Mouse (Mus musculus): ENCODE results near the gene Tcte2. TPM values are rescaled to one million over a fixed set of nuclear protein-coding genes. Genes with fewer than 3 reads are reported as not detected.

The Tcte2 gene
- polyA plus RNA-seq, 1 experiment from 2014 or later = 3.4 TPM

GRCm38 (mm10) chr17:13733971-13734370 is 27.7 kb downstream of the Tcte2 start:
- Histone ChIP-seq H3K36me3 (no peaks in the 10 kb centered on the region), H3K9me3 (no peaks in the 10 kb centered on the region), H3K4me1 (peaks cover 5% of the 10 kb centered on the region; the same call in 1 of the 2 replicates), H3K27ac (no peak overlapping the region), H3K27me3 (no peaks in the 10 kb centered on the region), H3K4me3 (no peak overlapping the region), H3K9ac (no peak overlapping the region), H3K4me2 (no peak overlapping the region)
- no peak for ATAC-seq (ENCODE audit: insufficient number of reproducible peaks, low FRiP score, low TSS enrichment, low read depth)
- WGBS = 87% methylated on average over 5 of the region's 5 CpGs

- no peak overlapping the region for H3K9ac ChIP-seq
- H3K27ac ChIP-seq = no peak overlapping the region
- no peaks in the 10 kb centered on the region for H3K27me3 ChIP-seq
- no peaks in the 10 kb centered on the region for H3K36me3 ChIP-seq
- no peaks in the 10 kb centered on the region for H3K9me3 ChIP-seq
- no peak for ATAC-seq (ENCODE audit: insufficient number of reproducible peaks, low FRiP score, low TSS enrichment, low read depth)
- H3K4me1 ChIP-seq = peaks cover 5% of the 10 kb centered on the region; the same call in 1 of the 2 replicates
- H3K4me2 ChIP-seq = no peak overlapping the region
- 46% methylated on average over 8 of the region's 8 CpGs for WGBS
- no peak overlapping the region for H3K4me3 ChIP-seq
Observed at GRCm38 (mm10) chr17:13732685-13733084, 28.9 kb downstream of the Tcte2 start.

GRCm38 (mm10) chr17:13731727-13732112 is 29.9 kb downstream of the Tcte2 start:
- no peak overlapping the region for H3K27ac ChIP-seq
- H3K4me3 ChIP-seq = no peak overlapping the region
- H3K4me1 ChIP-seq = no peaks in the 10 kb centered on the region; the same call in 1 of the 2 replicates
- H3K9ac ChIP-seq = no peak overlapping the region
- H3K9me3 ChIP-seq = no peaks in the 10 kb centered on the region
- no peaks in the 10 kb centered on the region for H3K27me3 ChIP-seq
- ATAC-seq (ENCODE audit: insufficient number of reproducible peaks, low FRiP score, low TSS enrichment, low read depth) = no peak
- H3K36me3 ChIP-seq = no peaks in the 10 kb centered on the region
- H3K4me2 ChIP-seq = no peak overlapping the region
- WGBS = 48% methylated on average over 4 of the region's 4 CpGs

- Histone ChIP-seq H3K4me3 (no peak overlapping the region), H3K4me1 (no peaks in the 10 kb centered on the region; the same call in 1 of the 2 replicates), H3K9ac (no peak overlapping the region), H3K27ac (no peak overlapping the region), H3K27me3 (no peaks in the 10 kb centered on the region), H3K36me3 (no peaks in the 10 kb centered on the region), H3K4me2 (no peak overlapping the region), H3K9me3 (no peaks in the 10 kb centered on the region)
- no peak for ATAC-seq (ENCODE audit: insufficient number of reproducible peaks, low FRiP score, low TSS enrichment, low read depth)
- WGBS = 90% methylated on average over 6 of the region's 6 CpGs
Observed at GRCm38 (mm10) chr17:13730980-13731726, 30.5 kb downstream of the Tcte2 start.

DNA sequence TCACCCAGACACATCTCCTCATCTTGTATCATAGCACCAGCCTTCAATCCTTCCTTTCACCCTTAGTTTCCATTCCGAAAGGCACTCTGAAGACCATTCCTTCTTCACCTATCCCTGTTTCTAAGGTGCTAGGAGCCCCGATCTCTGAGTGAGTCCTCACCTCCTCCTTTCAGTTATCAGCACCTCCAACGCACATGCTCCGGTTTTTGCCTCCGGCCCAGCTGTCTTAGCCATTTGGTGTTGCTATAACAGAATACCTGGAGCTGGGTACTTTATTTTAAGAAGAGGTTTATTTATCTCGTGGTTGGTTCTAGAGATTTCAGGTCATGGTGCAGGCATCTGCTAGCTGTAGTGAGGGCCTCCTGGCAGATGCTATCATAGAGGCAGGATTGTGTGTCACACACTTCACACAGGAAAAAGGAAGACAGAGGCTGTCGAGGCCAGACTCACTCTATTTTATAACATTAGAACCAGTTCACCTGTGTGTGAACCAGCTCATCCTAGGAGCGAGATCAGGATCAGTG is 34.7 kb downstream of the Tcte2 start:
- no peak overlapping the region for H3K9ac ChIP-seq

GRCm38 (mm10) chr17:13725004-13725550 is 36.5 kb downstream of the Tcte2 start:
- 37% methylated on average over 4 of the region's 4 CpGs for whole genome bisulfite sequencing

More for the DNA sequence above, 34.7 kb downstream of the Tcte2 start:
- no peak overlapping the region for H3K4me2 ChIP-seq
- no peaks in the 10 kb centered on the region for H3K9me3 ChIP-seq
- H3K27me3 ChIP-seq = no peaks in the 10 kb centered on the region
- H3K4me1 ChIP-seq = peaks cover 3% of the 10 kb centered on the region; the same call in 1 of the 2 replicates
- 84% methylated on average over 8 of the region's 8 CpGs for WGBS
- H3K27ac ChIP-seq = no peak overlapping the region
- no peak overlapping the region for H3K4me3 ChIP-seq
- ATAC-seq (ENCODE audit: insufficient number of reproducible peaks, low FRiP score, low TSS enrichment, low read depth) = no peak
- H3K36me3 ChIP-seq = no peaks in the 10 kb centered on the region

GRCm38 (mm10) chr17:13722434-13722833 is 39.2 kb downstream of the Tcte2 start:
- H3K4me3 ChIP-seq = no peak overlapping the region
- no peaks in the 10 kb centered on the region for H3K36me3 ChIP-seq
- no peak overlapping the region for H3K4me2 ChIP-seq
- 0 out of 2 replicates have a peak, but pooled peaks cover 3% of the 10 kb centered on the region for H3K4me1 ChIP-seq
- H3K27me3 ChIP-seq = no peaks in the 10 kb centered on the region
- 50% methylated on average over 2 of the region's 2 CpGs for WGBS
- no peak overlapping the region for H3K9ac ChIP-seq
- no peak overlapping the region for H3K27ac ChIP-seq
- ATAC-seq (ENCODE audit: insufficient number of reproducible peaks, low FRiP score, low TSS enrichment, low read depth) = no peak
- no peaks in the 10 kb centered on the region for H3K9me3 ChIP-seq

More at GRCm38 (mm10) chr17:13725004-13725550, 36.5 kb downstream of the Tcte2 start:
- no peaks in the 10 kb centered on the region for H3K27me3 ChIP-seq
- no peak overlapping the region for H3K4me2 ChIP-seq
- 0 out of 2 replicates have a peak, but pooled peaks cover 3% of the 10 kb centered on the region for H3K4me1 ChIP-seq
- ATAC-seq (ENCODE audit: insufficient number of reproducible peaks, low FRiP score, low TSS enrichment, low read depth) = no peak
- H3K9me3 ChIP-seq = no peaks in the 10 kb centered on the region
- no peak overlapping the region for H3K27ac ChIP-seq
- H3K36me3 ChIP-seq = no peaks in the 10 kb centered on the region
- no peak overlapping the region for H3K4me3 ChIP-seq
- no peak overlapping the region for H3K9ac ChIP-seq

DNA sequence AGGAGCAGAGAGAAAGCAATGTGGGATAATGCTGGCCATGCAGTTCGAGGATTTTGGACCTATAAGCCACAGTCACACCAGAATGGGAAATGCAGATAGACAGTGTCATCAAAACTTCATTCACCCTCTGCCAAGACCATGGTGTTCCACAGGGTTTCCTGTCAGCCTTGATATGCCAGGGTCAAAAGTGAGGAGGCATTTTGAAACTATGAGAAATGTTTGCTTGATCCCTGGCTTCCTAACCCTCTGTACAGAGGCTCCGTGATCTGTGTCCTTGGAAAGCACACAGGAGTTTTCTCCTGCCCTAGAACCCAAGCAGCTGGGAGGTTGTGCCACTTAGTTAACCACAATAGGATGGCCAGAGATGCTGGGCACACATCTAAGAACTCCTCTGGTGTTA is 40.3 kb downstream of the Tcte2 start:
- ATAC-seq (ENCODE audit: insufficient number of reproducible peaks, low FRiP score, low TSS enrichment, low read depth) = no peak
- H3K27ac ChIP-seq = no peak overlapping the region

DNA sequence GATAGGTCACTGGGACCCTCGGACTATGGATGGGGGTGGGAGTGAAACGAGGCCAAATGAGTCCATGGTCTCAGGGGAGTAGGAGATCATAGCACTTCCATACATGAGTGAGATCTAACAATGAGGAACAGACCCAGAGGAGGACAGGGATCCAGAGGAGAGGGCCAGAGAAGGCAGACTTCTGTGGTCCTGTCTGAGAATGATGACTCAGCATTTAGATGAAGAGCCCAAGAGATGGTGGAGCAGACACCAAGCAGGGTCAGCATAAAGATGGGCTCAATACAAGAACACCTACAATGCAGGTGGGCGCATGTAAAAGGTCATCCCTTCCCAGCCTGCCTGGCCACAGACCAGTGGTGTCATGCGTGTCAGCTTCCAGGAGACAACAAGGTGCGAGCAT is 41.4 kb downstream of the Tcte2 start:
- Histone ChIP-seq H3K4me1 (0 out of 2 replicates have a peak, but pooled peaks cover 3% of the 10 kb centered on the region), H3K9me3 (no peaks in the 10 kb centered on the region), H3K27me3 (no peaks in the 10 kb centered on the region), H3K27ac (no peak overlapping the region), H3K4me2 (no peak overlapping the region), H3K4me3 (no peak overlapping the region), H3K9ac (no peak overlapping the region), H3K36me3 (no peaks in the 10 kb centered on the region)
- no peak for ATAC-seq (ENCODE audit: insufficient number of reproducible peaks, low FRiP score, low TSS enrichment, low read depth)
- WGBS = 87% methylated on average over 5 of the region's 5 CpGs

More for the DNA sequence above, 40.3 kb downstream of the Tcte2 start:
- Histone ChIP-seq H3K27me3 (no peaks in the 10 kb centered on the region), H3K4me1 (0 out of 2 replicates have a peak, but pooled peaks cover 3% of the 10 kb centered on the region), H3K9me3 (no peaks in the 10 kb centered on the region), H3K4me3 (no peak overlapping the region), H3K9ac (no peak overlapping the region), H3K36me3 (no peaks in the 10 kb centered on the region), H3K4me2 (no peak overlapping the region)
- 67% methylated on average over 2 of the region's 2 CpGs for WGBS

DNA sequence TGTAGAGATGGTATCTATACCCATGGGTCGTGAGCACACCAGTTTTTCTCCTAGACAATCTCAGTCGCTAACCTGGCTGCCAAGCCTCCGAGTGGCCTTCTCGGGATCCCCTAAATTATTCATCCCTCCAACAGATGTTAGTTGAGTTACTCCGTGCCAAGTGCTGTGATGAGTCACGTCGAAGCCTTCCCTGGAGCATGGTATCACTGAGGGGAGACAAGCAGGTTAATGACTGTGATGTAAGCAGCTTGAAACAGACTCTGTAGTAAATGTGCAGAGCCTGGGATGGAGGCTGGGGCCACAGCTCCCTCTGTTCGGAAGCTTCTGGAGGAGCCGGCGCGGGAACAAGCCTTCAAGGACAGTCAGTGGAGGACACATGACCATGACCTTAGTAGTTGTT is 44.2 kb downstream of the Tcte2 start:
- no peak overlapping the region for H3K4me3 ChIP-seq
- H3K4me1 ChIP-seq = no peaks in the 10 kb centered on the region
- H3K36me3 ChIP-seq = no peaks in the 10 kb centered on the region
- H3K9me3 ChIP-seq = no peaks in the 10 kb centered on the region
- no peaks in the 10 kb centered on the region for H3K27me3 ChIP-seq
- no peak overlapping the region for H3K4me2 ChIP-seq
- H3K27ac ChIP-seq = no peak overlapping the region
- 76% methylated on average over 11 of the region's 11 CpGs for WGBS
- no peak overlapping the region for H3K9ac ChIP-seq
- ATAC-seq (ENCODE audit: insufficient number of reproducible peaks, low FRiP score, low TSS enrichment, low read depth) = no peak

GRCm38 (mm10) chr17:13716336-13716735 is 45.3 kb downstream of the Tcte2 start:
- Histone ChIP-seq H3K4me1 (no peaks in the 10 kb centered on the region), H3K4me2 (no peak overlapping the region), H3K27me3 (no peaks in the 10 kb centered on the region), H3K36me3 (no peaks in the 10 kb centered on the region), H3K9ac (no peak overlapping the region), H3K27ac (no peak overlapping the region), H3K4me3 (no peak overlapping the region), H3K9me3 (no peaks in the 10 kb centered on the region)
- no peak for ATAC-seq (ENCODE audit: insufficient number of reproducible peaks, low FRiP score, low TSS enrichment, low read depth)
- 82% methylated on average over 6 of the region's 6 CpGs for WGBS

DNA sequence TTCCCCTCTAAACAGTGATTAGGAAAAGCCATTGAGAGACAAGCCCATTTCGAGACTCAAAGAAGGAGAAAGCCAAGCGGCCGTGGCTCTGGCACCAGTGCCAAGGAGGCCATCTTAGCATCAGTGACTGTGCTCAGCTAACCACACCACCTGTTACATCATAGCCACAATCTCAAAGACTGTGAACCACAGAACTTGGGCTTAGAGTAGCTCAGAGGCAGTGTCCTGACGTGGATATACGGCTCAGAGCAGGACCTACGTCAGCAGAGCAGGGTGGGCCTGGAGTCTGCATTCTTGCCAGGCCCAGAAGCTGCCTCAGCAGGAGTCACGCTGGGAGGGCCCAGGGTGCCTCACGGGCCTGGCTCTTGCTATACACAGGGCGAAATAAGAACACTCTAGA is 46.1 kb downstream of the Tcte2 start:
- Histone ChIP-seq H3K4me1 (no peaks in the 10 kb centered on the region), H3K9me3 (no peaks in the 10 kb centered on the region), H3K4me3 (no peak overlapping the region), H3K4me2 (no peak overlapping the region), H3K36me3 (no peaks in the 10 kb centered on the region), H3K9ac (no peak overlapping the region), H3K27ac (0 out of 2 replicates have a peak overlapping the region, but pooled peaks have one; percentile 17), H3K27me3 (no peaks in the 10 kb centered on the region)
- no peak for ATAC-seq (ENCODE audit: insufficient number of reproducible peaks, low FRiP score, low TSS enrichment, low read depth)
- WGBS = 68% methylated on average over 9 of the region's 9 CpGs
